Mouse (Mus musculus): ENCODE measurements around the gene Rmdn3.

Gene Rmdn3

DNA sequence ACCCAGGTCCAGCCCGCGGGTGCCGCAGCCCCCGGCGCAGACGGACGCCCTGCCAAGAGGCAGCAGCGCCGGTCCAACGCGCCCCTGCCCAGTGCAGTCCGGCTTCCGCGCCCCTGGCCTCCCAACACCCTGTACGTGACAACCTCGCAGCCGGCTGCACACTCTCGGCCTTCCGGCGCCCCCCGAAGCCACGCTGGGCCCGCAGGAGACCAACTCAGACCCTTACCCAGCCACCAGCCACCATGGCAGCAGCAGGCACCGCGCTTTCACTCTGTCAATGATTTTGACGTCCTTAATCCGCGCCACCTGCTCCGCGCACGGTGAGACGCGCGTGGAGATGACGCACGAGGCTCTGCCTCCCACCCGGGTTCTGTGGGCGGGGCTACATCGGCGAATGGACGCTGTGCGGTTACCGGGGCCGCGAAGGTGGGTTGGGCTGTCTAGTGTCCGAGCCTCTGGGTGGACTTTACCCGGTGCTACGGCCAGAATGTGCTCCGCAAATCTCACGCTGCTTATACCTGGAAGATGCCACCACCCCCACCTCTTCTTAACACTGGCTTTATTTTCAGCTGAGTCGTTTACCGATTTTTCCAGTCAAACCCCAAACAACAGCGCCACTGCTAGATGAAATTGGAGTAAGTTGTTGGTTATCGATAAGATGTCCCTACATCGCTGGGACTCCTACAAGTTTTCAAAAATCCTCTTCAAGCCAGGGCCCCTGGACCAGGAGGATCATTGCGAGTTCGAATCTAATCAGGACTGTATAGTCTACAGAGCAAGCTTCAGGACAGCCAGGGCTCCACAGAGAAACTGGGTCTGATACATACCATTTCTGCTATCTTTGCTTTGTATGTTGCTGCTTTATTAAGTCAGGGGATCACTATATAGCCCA is at the start of gene Rmdn3:
Gene Rmdn3 (minus strand): TSS at position 354 of the 892 bp plus-strand sequence.
- DNase-seq (ENCODE audit: low spot score in 2 of 2): peak; percentile 89 to 95

DNA sequence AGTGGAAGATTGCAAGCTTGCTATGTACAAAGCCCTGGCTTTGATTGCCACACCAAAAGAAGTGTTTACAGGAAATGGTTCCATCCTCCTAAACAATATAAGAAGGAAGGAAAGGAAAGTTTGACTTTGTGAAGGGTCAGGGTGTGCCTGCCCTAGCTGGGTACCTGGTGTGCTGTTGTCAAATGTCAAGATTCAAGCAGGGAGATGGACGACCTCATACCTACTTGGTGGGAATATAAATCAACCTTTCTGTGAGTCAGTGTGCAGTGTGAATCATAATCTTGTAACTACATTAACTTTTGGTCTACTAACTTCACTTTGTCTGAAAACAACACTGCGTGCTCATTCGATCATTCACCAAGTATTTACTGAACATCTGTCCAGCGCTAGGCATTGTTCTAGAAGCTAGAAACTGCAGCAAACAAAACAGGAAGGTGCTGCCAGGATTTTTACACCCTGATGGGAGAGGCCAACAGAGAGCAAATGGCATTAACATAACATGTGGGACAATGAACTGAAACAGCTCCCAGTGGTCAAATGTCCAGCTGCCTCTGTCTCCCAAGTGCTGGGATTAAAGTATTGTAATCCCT is 47.1 kb upstream of the Rmdn3 start:
- no peak for DNase-seq (ENCODE audit: low spot score in 2 of 2)

DNA sequence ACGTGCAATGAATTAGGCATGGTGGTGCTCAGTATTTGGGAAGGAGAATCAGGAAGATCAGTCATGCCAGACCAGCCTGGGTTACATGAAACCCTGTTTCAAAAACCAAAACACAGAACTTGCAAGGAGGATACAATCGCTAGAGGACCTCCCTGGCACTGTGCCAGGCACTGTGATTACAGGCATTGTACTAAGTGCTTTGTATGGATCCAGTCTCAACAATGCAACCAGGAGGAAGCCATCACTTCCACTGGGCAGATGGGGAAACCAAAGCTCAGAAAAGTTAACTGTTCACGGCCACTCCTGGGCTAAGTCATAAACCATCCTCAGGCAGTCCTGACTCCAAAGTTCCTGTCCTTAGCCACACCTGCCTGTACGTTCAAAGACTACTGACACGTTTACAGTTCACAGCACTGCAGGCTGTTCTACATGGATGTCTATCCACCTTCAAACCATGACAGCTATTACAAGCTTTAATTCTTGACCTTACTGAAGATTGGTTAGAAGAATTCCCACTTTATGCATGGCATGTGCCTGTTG is 46.1 kb upstream of the Rmdn3 start:
- no peak for DNase-seq (ENCODE audit: low spot score in 2 of 2)

DNA sequence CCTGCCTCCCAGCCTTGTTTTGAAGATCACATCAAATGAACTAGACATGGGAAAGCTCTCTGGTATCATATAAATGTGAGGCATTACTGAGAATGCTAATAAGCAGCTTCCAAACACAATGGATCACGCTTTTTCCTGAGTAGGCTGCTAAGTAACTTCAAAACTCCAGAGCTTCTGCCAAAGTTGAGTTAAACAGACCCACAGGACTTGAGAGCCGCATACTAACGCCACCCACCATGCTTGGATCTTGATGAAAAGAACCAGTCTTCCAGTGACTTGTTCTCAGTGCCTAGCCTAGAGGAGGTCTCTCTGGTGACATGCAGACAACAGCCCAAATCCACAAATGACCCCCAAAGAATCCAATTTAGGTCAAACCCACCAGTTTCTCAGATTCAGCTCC is 42.1 kb upstream of the Rmdn3 start:
- DNase-seq (ENCODE audit: low spot score in 2 of 2): no peak

DNA sequence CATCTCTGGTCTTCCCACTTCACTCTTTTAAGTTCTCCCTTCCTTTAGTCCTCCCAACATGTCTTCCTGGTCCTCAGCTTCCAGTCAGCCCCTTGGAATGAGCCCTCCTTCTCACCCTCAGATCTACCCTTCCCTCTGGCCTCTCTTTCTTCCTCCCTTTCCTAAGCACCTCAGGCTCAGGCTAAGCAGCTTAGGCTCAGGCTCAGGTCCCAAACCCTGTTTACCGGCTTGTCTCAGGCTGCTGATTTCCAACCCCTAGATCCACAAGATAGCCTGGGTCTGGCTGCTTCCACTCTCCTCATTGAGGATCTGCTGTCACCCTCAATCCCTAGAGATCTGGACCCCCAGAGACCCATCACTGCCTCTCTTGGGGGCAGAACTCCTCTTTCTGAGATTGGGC is 41.2 kb upstream of the Rmdn3 start:
- no peak for DNase-seq (ENCODE audit: low spot score in 2 of 2)

DNA sequence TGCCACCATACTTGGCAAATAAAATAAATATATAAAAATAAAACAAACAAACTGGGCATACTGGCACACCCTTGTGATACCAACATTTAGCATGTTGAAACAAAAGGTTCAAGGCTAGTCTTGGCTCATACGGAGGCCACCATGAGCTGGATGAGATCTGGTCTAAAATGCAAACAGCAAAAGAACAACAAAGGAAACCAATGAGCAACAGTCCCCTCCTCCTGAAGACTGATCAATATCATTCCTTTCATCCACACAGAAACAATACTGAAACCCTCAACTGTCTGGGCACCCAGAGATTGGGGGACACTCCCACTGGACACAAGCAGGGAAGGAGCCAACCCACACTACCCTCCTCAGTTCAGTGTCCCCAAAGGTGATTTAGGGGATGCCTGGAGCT is 40.7 kb upstream of the Rmdn3 start:
- no peak for DNase-seq (ENCODE audit: low spot score in 2 of 2)

DNA sequence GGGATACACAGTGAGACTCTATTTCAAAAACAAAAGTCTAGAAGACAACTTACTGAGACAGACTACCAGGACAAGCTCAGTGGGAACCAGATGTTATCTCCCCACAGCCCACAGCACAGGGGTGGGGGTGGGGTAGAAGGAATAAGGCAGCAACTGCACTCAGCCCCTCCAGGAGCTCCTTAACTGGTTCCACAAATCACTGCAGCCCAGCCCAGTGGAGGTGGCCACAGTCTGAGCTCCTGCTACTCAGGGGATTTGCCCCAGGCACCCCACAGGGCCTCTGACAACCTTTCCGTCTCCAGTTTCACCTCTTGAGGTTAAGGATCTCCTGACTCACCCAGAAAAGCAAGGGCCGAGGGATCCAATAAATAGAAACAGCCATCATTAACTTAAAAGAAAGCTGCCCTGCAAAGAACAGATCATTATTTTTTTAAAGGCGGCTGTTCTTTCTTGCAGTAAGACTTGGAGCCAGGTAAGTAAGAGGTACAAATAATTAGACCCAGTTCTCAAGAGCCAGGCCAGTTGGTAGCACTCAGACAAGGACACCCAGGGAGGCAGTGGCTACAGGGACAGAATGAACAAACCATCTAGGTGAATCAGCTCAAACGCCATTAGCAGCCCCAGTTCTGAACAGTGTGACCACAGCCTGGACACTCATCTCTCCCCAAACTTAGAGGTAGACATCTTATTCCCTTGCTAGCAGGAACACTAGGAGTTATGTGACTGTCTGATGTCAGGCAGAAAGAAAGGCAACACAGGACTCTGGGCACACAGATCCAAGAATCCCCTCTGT is 39.7 kb upstream of the Rmdn3 start:
- DNase-seq (ENCODE audit: low spot score in 2 of 2): no peak

DNA sequence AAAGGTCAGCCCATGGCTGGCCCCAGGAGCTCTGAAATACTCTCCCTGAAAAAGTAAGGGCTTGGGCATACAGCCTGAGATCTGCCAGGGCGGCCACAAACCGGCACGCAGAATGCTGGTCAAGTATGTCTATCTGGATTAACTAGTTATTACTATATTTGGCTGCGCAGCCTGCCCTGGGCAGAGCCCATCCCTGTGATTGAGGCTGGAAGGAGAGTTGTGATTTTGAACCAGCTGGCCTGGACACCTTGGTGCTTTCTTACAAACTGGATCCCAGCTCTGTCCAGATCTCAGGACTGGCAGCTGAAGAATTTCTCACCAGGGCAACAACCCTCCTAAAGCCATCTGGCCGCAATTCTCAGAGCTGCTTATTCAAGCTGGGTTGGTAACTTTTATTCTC is 37.3 kb upstream of the Rmdn3 start:
- no peak for DNase-seq (ENCODE audit: low spot score in 2 of 2)

DNA sequence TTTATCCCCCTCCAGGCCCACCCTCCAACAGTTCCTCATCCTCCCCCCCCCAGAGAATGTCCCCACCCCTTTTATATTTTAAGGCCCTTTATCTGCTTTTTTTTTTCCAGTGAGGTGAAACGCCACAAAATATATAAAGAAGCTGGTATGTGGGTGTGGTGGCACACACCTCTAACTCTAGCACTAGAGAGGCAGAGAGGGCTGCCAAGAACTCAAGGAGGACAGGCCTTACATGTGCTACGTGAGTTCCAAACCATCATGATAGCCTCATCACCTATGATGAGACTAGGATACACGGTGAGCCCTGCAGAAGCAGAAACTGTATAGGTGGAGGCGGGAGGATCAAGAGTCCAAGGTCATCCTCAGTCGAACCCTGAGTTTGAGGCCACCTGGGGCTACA is 34.1 kb upstream of the Rmdn3 start:
- DNase-seq (ENCODE audit: low spot score in 2 of 2): no peak

DNA sequence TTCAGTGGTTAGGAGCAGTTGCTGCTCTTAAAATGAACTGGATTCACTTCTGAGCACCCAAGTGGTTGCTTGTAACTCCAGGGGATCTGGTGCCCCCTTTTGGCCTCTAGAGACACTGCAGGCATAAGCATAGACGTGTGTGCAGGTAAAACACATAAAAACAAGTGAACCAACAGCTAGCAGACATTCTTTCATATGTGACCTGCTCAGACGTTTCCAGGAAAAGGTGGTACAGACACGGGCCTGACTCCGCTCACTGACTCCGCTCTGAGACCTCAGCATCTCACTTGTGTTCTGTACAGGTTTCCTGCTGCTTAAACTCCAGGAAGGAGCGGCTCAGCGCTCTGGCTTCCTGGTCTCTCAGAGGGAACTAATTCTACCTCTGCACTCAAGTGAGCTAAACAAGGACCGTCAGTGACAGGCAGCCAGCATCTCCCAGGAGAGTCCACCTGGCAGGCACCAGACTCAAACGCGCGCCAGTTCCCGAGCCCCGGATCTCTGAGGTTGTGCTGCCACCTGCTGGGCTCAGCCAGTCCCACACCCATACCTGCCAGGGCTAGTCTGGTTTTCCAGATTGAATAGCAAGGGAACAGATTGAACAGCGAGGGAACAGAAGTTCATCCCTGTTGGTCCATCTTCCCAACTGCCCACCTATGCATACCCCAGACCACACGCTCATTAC is 32.3 kb upstream of the Rmdn3 start:
- DNase-seq (ENCODE audit: low spot score in 2 of 2): peak; percentile 76 to 89

DNA sequence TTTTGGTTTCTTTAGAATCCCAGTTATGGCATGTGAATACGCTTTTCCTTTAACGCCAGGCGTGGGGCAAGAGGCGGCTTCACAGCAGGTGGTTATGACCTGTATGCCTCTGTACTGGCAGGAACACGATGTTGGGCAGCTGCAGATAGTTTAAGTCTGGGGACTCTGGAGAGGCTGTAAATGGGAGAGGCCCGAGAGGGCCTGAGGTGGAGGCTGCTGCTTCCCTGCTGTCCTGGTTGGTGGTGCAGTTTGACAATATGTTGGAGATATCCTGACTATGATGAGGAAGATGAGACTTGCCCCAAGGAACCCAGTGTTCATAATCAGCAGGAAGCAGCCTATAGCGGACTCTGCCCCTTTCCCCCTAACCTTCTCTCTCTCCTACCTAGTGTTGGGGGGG is 26.1 kb upstream of the Rmdn3 start:
- no peak for DNase-seq (ENCODE audit: low spot score in 2 of 2)

DNA sequence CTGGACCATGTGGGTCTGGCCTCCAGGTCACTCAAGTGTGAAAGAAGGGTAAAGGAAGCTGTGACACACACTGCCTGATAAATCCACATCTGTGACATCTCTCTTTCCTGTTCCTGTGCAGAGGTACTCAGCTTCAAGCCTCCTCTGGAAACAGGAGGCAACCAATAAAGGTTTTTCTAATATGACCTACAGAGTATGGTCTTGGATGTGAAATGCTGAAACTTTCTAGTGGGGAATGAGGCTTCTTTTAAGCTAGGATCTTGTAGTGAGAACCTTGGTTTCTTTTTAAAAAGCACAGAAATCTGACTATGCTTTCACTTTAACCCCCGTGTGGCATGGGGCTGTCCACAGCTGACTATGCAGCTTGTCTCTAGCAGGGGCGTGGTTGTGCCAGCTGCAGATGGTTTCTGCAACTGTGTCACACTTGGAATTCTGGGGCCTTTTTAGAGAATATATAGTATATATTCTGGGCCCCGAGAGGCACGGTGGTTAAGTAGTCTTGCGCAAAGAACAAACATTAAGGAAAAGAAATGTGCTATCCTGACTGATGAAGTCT is 20.6 kb upstream of the Rmdn3 start:
- DNase-seq (ENCODE audit: low spot score in 2 of 2): no peak

DNA sequence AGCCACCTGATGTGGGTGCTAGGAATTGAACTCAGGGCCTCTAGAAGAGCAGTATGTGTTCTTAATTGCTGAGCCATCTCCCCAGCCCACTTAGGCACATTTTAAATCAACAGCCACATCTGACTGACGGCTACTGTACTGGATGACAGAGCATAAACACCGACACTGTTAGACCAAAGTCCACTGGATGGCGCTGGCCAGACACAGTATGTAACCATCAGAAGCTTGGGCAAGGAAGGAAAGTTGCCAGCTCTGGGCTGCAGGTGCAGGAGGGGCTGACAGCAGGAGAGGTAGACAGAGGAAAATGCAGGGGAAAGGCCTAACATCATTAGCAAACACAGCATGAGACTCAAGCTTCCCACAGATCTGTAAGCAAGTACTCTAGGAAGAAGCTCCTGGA is 19.9 kb upstream of the Rmdn3 start:
- no peak for DNase-seq (ENCODE audit: low spot score in 2 of 2)

DNA sequence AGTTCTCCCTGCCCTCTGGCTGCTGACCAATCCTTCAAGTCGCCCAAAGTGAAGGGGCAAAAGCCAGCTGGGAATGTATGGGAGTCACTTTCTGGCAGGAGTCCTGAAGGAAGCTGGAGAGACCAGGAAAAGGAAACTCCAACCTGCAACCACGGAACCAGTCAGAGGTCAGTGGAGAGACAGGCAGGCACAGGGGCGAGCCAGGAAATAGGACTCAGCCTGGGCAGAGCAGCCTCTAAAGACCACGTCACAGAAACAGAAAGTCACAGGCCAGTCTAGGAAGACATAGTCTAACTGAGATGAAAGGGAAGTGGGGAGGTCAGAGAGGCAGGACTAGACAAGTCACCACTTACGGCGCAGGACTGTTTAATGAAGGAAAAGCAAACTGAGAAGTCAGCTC is 18.8 kb upstream of the Rmdn3 start:
- no peak for DNase-seq (ENCODE audit: low spot score in 2 of 2)

DNA sequence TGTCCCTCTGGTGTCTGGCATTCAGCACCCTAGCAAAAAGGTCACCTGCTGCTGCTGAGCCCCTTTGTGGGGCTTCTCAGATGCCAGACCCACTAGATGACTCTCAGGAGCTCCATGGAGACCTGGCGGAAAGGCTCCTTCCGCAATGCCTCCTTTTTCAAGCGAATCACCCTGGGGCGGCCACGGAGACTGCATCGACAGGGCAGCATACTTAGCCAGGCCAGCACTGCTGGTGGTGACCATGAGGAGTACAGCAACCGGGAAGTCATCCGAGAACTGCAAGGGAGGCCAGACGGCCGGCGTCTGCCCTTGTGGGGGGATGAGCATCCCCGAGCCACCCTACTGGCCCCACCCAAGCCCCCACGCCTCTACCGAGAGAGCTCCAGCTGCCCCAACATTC is 18.0 kb upstream of the Rmdn3 start:
- DNase-seq (ENCODE audit: low spot score in 2 of 2): no peak

DNA sequence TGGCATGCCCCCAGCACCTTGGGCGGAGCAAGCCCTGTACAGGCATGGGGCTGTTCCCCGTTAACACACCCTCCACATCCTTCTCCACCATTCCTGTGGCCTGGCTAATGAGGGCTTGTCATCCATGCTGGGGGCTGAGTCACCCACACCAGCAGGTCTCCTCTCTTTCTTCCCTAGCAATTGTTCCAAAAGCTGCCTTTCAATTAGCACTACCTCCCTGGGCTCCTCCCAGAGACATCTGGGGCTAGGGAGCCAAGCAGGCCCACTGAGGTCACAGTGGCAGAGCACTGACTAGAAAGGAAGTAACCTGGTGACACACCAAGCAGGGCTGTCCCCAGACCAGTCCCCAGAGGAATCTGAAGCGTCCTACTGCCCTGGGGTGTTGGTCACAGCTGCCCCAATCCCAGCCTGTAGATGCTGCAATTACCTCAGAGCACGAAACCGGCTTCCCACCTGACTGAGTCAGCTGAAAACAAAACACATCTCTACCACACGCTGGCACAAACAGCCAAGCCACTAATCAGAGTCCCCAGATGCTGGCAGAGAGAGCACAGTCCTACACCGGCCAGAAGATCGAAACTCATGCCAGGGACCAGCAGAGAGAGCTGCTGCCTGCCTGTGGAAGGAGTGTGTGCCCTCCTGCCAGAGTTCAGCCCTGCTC is 17.3 kb upstream of the Rmdn3 start, which contains the start of gene Gm14137:
Gene Gm14137 (plus strand): TSS at position 519 of the 661 bp plus-strand sequence.
- DNase-seq (ENCODE audit: low spot score in 2 of 2): no peak

DNA sequence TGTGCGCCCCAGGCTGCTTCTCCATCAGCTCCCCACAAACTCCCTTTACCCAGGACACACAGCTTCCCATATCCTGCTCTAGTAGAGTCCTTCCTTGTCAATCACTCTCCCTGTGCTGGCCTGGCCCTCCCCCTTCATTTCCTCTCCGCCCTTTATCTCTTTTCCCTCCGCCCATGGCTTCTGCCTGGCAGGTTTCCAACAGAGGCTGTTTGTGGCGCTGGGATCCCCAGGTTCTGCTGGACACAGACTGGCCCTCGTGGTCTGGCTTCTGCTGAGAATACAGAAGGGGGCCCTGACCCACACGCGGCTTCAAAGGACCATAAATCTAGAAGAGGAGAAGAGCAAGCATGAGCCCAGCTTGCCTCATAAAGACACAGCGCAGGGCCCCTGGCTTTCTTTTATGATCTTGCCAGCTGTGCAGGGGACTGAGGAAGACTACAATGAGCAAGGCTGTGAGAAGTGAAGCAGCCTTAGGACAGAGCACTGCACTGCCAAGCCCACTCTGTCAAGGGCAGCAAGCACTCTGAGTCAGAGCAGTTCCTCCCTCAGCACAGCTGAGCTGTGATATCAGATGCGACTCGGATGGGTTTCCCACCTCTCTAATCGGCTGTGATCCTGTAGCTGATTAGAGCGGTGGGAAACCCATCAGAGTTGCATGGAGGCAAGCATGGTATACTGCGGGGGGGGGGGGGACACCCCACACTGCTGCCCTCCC is 16.2 kb upstream of the Rmdn3 start:
- DNase-seq (ENCODE audit: low spot score in 2 of 2): no peak

DNA sequence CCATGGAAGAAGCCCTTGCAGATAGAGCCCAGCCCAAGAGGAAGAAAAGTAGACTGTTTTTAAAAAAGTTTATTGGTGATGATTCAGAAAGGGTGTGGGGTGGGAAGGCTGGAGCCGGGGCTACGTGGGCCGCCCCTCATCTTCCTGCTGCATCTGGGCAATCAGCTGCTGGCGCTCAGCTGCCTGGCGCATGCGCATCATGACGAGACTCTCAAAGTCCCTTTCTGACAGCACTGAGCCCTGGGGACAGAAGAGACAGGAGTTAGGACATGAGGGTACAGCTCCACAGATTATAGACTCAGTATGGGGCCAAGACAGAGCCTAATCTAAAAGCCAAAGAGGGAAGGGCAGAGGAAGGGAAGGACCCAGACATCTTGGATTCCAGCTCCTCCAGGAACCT is 15.6 kb upstream of the Rmdn3 start:
- no peak for DNase-seq (ENCODE audit: low spot score in 2 of 2)

DNA sequence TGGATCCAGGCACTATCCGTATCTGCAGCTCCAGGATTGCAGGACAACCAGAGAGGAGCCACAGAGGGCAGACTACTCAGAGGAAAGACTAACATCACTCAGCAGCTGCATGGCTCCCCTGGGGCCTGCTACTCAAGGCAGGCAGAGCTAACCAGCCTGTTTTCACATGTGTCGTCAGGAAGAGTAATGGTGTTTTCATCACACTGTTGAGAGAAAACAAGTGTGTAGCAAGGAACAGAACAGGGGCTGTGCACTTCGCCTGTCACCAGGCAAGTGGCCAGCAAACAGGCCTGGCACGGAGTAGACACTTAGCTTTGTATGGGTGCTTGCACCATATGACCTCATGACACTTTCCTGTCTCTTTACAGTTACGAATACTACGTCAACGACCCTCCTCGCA is 14.7 kb upstream of the Rmdn3 start:
- no peak for DNase-seq (ENCODE audit: low spot score in 2 of 2)

DNA sequence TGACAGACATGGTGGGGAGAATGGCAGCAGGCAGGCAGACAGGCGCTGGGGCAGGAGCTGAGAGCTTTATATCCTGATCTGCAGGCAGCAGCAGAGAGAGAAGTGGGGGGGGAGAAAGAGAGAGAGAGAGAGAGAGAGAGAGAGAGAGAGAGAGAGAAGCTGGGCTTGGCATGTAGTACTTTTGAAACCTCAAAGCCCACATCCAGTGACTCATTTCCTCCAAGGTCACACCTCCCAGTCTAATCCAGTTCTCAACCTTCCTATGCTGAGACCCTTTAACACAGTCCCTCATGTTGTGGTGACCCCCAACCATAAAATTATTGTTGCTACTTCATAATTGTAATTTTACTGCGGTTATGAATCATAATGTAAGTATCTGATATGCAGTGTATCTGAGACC is 13.4 kb upstream of the Rmdn3 start:
- no peak for DNase-seq (ENCODE audit: low spot score in 2 of 2)

Measured in urinary bladder, adult 18-20 months (tissue).